27 mouse cellular contexts compared by ENCODE assay signal in the genomic region with DNA sequence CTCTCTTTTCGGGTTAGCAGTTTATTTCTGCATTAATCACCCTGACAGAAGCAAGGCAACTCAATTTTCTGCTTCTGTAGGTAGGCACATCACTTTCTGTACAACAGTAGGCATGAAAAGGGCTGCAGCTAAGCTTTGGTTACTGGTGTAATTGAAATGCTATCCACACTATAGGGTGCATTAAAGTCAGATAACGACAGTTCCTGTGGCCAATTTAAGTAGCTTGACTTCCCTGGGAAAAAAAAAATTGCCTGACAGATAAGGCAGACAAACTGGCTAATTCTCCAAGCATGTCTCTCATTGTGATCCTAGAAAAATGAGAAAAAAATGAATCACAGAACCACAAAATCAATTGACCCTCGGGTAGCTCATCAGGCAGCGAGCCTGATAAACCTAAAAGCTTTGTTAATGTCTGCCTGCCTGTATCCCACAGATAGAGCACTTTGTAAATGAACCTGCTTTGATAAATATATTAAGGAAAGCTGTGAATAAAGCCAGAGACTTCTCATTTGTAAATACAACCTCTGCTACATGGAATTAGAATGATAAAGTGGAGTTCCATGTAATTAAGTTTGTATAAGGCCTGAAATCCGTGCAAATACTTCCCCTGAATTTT.
DNase-seq lines count a peak whose midpoint lies in the region; ATAC-seq and TF ChIP-seq lines count a peak whose summit lies in the region.
"Had no signal": no experiment of that assay in that cellular context is flagged by ENCODE, and none has a peak within 500 bp of the region (broad histone marks: within the 10 kb centered on the region; RNA-seq: fewer than 3 reads in every experiment).

No protein-coding gene starts in this region.

- peak overlapping the region; percentile 32 for H3K27ac ChIP-seq in forebrain, embryonic 13.5 days
- H3K27ac ChIP-seq in forebrain, embryonic 11.5 days (ENCODE audit: low read depth, low read length) = no peak overlapping the region
- H3K27ac ChIP-seq in neural tube, embryonic 13.5 days (replicated peaks) = 0 out of 2 replicates have a peak overlapping the region, but pooled peaks have one; percentile 42
- no peak overlapping the region; the same call in 1 of the 2 replicates for H3K27ac ChIP-seq in hindbrain, postnatal 0 days
- H3K27ac ChIP-seq: intestine, embryonic 15.5 days; layer of hippocampus, adult 2 months; limb, embryonic 10.5 days; liver, embryonic 15.5 days; lung, embryonic 15.5 days; stomach, embryonic 15.5 days had no signal

- H3K4me2 ChIP-seq in forebrain, embryonic 13.5 days = no peak overlapping the region
- no peak overlapping the region for H3K4me2 ChIP-seq in forebrain, embryonic 11.5 days (ENCODE audit: low read depth, low read length, severe bottlenecking)
- no peak overlapping the region for H3K4me2 ChIP-seq in neural tube, embryonic 13.5 days
- no peak overlapping the region for H3K4me2 ChIP-seq in hindbrain, postnatal 0 days (ENCODE audit: low read depth, low read length)
- H3K4me2 ChIP-seq: heart, embryonic 15.5 days; intestine, embryonic 15.5 days; liver, embryonic 15.5 days; lung, embryonic 15.5 days; stomach, embryonic 15.5 days had no signal

- 39% methylated on average over 5 of the region's 5 CpGs for WGBS in forebrain, embryonic 13.5 days
- WGBS in forebrain, embryonic 11.5 days = 47% methylated on average over 5 of the region's 5 CpGs
- 32% methylated on average over 5 of the region's 5 CpGs for WGBS in neural tube, embryonic 13.5 days
- 47% methylated on average over 5 of the region's 5 CpGs for WGBS in hindbrain, postnatal 0 days

- DNase-seq in forebrain, embryonic 11.5 days (ENCODE audit: low spot score) = no peak
- no peak for DNase-seq in neural tube, embryonic 10.5 days (ENCODE audit: extremely low spot score, low spot score)
- DNase-seq in hindbrain, postnatal 0 days (ENCODE audit: low spot score) = peak; percentile 15
- DNase-seq in heart, adult 8-10 months (ENCODE audit: low spot score) = no peak
- DNase-seq in lung, postnatal 25 days (ENCODE audit: low spot score) = no peak
- DNase-seq in retina, postnatal 1 day = no peak
- DNase-seq: adrenal gland, postnatal 25 days; cerebellum, adult 11-12 months; cerebellum, postnatal 10 days; gastrocnemius, postnatal 36 days; heart, postnatal 4 days; kidney, adult 8-10 months; kidney, postnatal 10 days; liver; lung, postnatal 4 days; right cerebral cortex, postnatal 4 days; thymus, postnatal 25 days had no signal

- no peak for ATAC-seq in forebrain, embryonic 13.5 days
- no peak for ATAC-seq in forebrain, embryonic 11.5 days (replicated peaks; ENCODE audit: low FRiP score)
- no peak for ATAC-seq in neural tube, embryonic 13.5 days (ENCODE audit: low read depth)
- no peak for ATAC-seq in hindbrain, postnatal 0 days
- ATAC-seq: CD4-positive, CD25-positive, alpha-beta regulatory T cell, adult 4 months; intestine, embryonic 15.5 days had no signal

- H3K9me3 ChIP-seq in forebrain, embryonic 13.5 days (replicated peaks) = no peaks in the 10 kb centered on the region
- no peaks in the 10 kb centered on the region for H3K9me3 ChIP-seq in forebrain, embryonic 11.5 days (ENCODE audit: control insufficient read depth, low read length)
- H3K9me3 ChIP-seq in neural tube, embryonic 13.5 days = no peaks in the 10 kb centered on the region
- H3K9me3 ChIP-seq in hindbrain, postnatal 0 days (ENCODE audit: low read length) = no peaks in the 10 kb centered on the region
- H3K9me3 ChIP-seq: heart, embryonic 15.5 days; intestine, embryonic 15.5 days; limb, embryonic 10.5 days; liver, embryonic 15.5 days; lung, embryonic 15.5 days; stomach, embryonic 15.5 days had no signal

- no peaks in the 10 kb centered on the region for H3K27me3 ChIP-seq in forebrain, embryonic 13.5 days
- no peaks in the 10 kb centered on the region for H3K27me3 ChIP-seq in forebrain, embryonic 11.5 days (ENCODE audit: control insufficient read depth, insufficient read depth, low read length)
- no peaks in the 10 kb centered on the region for H3K27me3 ChIP-seq in neural tube, embryonic 13.5 days
- no peaks in the 10 kb centered on the region for H3K27me3 ChIP-seq in hindbrain, postnatal 0 days (ENCODE audit: insufficient read depth, low read length)
- H3K27me3 ChIP-seq: heart, embryonic 15.5 days; intestine, embryonic 15.5 days; liver, embryonic 15.5 days; lung, embryonic 15.5 days; stomach, embryonic 15.5 days had no signal

- H3K4me1 ChIP-seq in forebrain, embryonic 13.5 days = peaks cover 68% of the 10 kb centered on the region
- peaks cover 4% of the 10 kb centered on the region; the same call in 1 of the 2 replicates for H3K4me1 ChIP-seq in forebrain, embryonic 11.5 days (replicated peaks; ENCODE audit: control insufficient read depth, insufficient read depth, low read length)
- H3K4me1 ChIP-seq in neural tube, embryonic 13.5 days (replicated peaks) = peaks cover 54% of the 10 kb centered on the region
- H3K4me1 ChIP-seq in hindbrain, postnatal 0 days (ENCODE audit: insufficient read depth, low read length) = 0 out of 2 replicates have a peak, but pooled peaks cover 5% of the 10 kb centered on the region
- H3K4me1 ChIP-seq: intestine, embryonic 15.5 days had no signal

- TF ChIP-seq CTCF in hindbrain, postnatal 0 days (IDR thresholded peaks at IDR 0.05; ENCODE audit: low read depth) = no peak

- H3K36me3 ChIP-seq in forebrain, embryonic 13.5 days (ENCODE audit: poor library complexity, severe bottlenecking) = peaks cover 36% of the 10 kb centered on the region
- no peaks in the 10 kb centered on the region for H3K36me3 ChIP-seq in forebrain, embryonic 11.5 days (ENCODE audit: control insufficient read depth, insufficient read depth, low read length)
- H3K36me3 ChIP-seq in neural tube, embryonic 13.5 days = no peaks in the 10 kb centered on the region
- no peaks in the 10 kb centered on the region for H3K36me3 ChIP-seq in hindbrain, postnatal 0 days (ENCODE audit: insufficient read depth, low read length)
- H3K36me3 ChIP-seq: heart, embryonic 15.5 days; intestine, embryonic 15.5 days; liver, embryonic 15.5 days; lung, embryonic 15.5 days; stomach, embryonic 15.5 days had no signal

- H3K4me3 ChIP-seq in forebrain, embryonic 13.5 days = no peak overlapping the region
- no peak overlapping the region for H3K4me3 ChIP-seq in forebrain, embryonic 11.5 days (ENCODE audit: low read depth, low read length)
- no peak overlapping the region for H3K4me3 ChIP-seq in neural tube, embryonic 13.5 days
- no peak overlapping the region for H3K4me3 ChIP-seq in hindbrain, postnatal 0 days (ENCODE audit: low read length)
- H3K4me3 ChIP-seq: heart, embryonic 15.5 days; intestine, embryonic 15.5 days; layer of hippocampus, adult 2 months; limb, embryonic 10.5 days; liver, embryonic 15.5 days; lung, embryonic 15.5 days; stomach, embryonic 15.5 days had no signal

- no peak overlapping the region for H3K9ac ChIP-seq in forebrain, embryonic 13.5 days
- H3K9ac ChIP-seq in forebrain, embryonic 11.5 days (ENCODE audit: low read length) = no peak overlapping the region
- H3K9ac ChIP-seq in neural tube, embryonic 13.5 days = no peak overlapping the region
- no peak overlapping the region for H3K9ac ChIP-seq in hindbrain, postnatal 0 days (replicated peaks; ENCODE audit: low read length)
- H3K9ac ChIP-seq: heart, embryonic 15.5 days; intestine, embryonic 15.5 days; liver, embryonic 15.5 days; lung, embryonic 15.5 days; stomach, embryonic 15.5 days had no signal

Comparison
In these comparisons a context has a peak if more than half of its experiments do, and no peak if none do; other contexts are left out.
1. H3K27ac ChIP-seq: peak in forebrain, embryonic 13.5 days (single experiment) and neural tube, embryonic 13.5 days (single experiment); none in forebrain, embryonic 11.5 days (single experiment) and hindbrain, postnatal 0 days (single experiment).